Mouse (Mus musculus) lung, postnatal 0 days (tissue): ENCODE measurements around the gene Snip1.

Experiments
- CTCF ChIP-seq: IDR thresholded peaks from 2 replicates; pipeline ENCODE4 v1.5.1; 2016; ENCODE audit warnings: antibody characterized with exemption, mild to moderate bottlenecking
- EP300 ChIP-seq: IDR thresholded peaks from 2 replicates; pipeline ENCODE4 v1.6.1; 2016; ENCODE audit warnings: antibody characterized with exemption, mild to moderate bottlenecking, control low read depth

GRCm38 (mm10) chr4:125066490-125067370, at the start of gene Snip1:
- TF ChIP-seq CTCF, result no peak
- TF ChIP-seq EP300, result no peak
